Mouse (Mus musculus): ENCODE data around the gene Cdh23. TPM values are rescaled to one million over a fixed set of nuclear protein-coding genes. Genes with fewer than 3 reads are reported as not detected.
"Not testable (repeated sequence)": the region's sequence is repeated elsewhere in the genome, so short reads cannot be mapped to it uniquely, and the experiment has no call there.

The Cdh23 gene
- polyA plus RNA-seq, 1 experiment from 2014 or later, result 2.0 TPM

DNA sequence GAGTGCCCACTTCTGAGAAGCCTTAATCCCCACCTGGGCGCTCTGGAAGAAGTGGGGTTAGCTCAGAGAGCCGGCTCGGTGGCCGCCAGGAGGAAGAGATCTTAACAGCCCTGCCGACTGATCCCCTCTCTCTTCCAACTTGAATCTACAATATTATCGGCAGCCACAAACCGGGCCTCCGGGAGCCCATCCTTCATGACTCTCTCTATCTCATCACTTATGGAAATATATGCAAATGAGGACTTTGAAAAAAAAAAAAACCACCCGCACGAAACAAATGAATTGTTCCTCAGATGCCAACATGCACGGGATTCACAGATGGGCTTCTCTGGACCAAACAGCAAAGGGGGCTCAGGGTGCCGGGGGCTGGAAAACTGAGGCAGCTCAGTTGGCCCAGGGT is 25.4 kb upstream of the Cdh23 start:
- H3K36me3 ChIP-seq (ENCODE audit: control insufficient read depth, insufficient read depth, low read length), result no peaks in the 10 kb centered on the region
- no peak; the same call in 1 of the 2 replicates for ATAC-seq
- DNase-seq (ENCODE audit: low spot score), result peak; percentile 53
- WGBS, result 15% methylated on average over 12 of the region's 12 CpGs
- no peak overlapping the region for H3K9ac ChIP-seq (ENCODE audit: low read length)
- H3K9me3 ChIP-seq (replicated peaks; ENCODE audit: control insufficient read depth, low read length), result no peaks in the 10 kb centered on the region
- H3K27ac ChIP-seq (ENCODE audit: low read depth, low read length), result no peak overlapping the region
- H3K4me1 ChIP-seq (ENCODE audit: control insufficient read depth, insufficient read depth, low read length), result peaks cover 7% of the 10 kb centered on the region; the same call in 1 of the 2 replicates
- no peak overlapping the region for H3K4me2 ChIP-seq (ENCODE audit: low read length)
- no peak overlapping the region for H3K4me3 ChIP-seq (ENCODE audit: low read depth, low read length)
- no peaks in the 10 kb centered on the region for H3K27me3 ChIP-seq (replicated peaks; ENCODE audit: control insufficient read depth, insufficient read depth, low read length)

- Histone ChIP-seq H3K27ac (ENCODE audit: low read depth, low read length) (no peak overlapping the region), H3K4me2 (ENCODE audit: low read length) (no peak overlapping the region), H3K4me1 (ENCODE audit: control insufficient read depth, insufficient read depth, low read length) (peaks cover 7% of the 10 kb centered on the region; the same call in 1 of the 2 replicates), H3K36me3 (ENCODE audit: control insufficient read depth, insufficient read depth, low read length) (peaks cover 9% of the 10 kb centered on the region), H3K4me3 (ENCODE audit: low read depth, low read length) (no peak overlapping the region), H3K27me3 (replicated peaks; ENCODE audit: control insufficient read depth, insufficient read depth, low read length) (no peaks in the 10 kb centered on the region), H3K9ac (ENCODE audit: low read length) (no peak overlapping the region), H3K9me3 (replicated peaks; ENCODE audit: control insufficient read depth, low read length) (no peaks in the 10 kb centered on the region)
- DNase-seq (ENCODE audit: low spot score) (no peak), ATAC-seq (no peak)
- WGBS, result 83% methylated on average over 5 of the region's 5 CpGs
Measured at GRCm38 (mm10) chr10:60720461-60720860, 24.2 kb upstream of the Cdh23 start.

- Histone ChIP-seq H3K36me3 (ENCODE audit: control insufficient read depth, insufficient read depth, low read length) (peaks cover 15% of the 10 kb centered on the region), H3K4me3 (ENCODE audit: low read depth, low read length) (no peak overlapping the region), H3K4me2 (ENCODE audit: low read length) (no peak overlapping the region), H3K4me1 (ENCODE audit: control insufficient read depth, insufficient read depth, low read length) (peaks cover 7% of the 10 kb centered on the region; the same call in 1 of the 2 replicates), H3K9ac (ENCODE audit: low read length) (no peak overlapping the region), H3K27ac (ENCODE audit: low read depth, low read length) (no peak overlapping the region), H3K9me3 (replicated peaks; ENCODE audit: control insufficient read depth, low read length) (no peaks in the 10 kb centered on the region; the same call in 1 of the 2 replicates), H3K27me3 (replicated peaks; ENCODE audit: control insufficient read depth, insufficient read depth, low read length) (no peaks in the 10 kb centered on the region)
- WGBS, result 90% methylated on average over 2 of the region's 2 CpGs
- DNase-seq (ENCODE audit: low spot score) (no peak), ATAC-seq (no peak)
Measured at GRCm38 (mm10) chr10:60718491-60718890, 22.2 kb upstream of the Cdh23 start.

GRCm38 (mm10) chr10:60716449-60716848 is 20.2 kb upstream of the Cdh23 start:
- 90% methylated on average over 3 of the region's 3 CpGs for WGBS
- no peak for DNase-seq (ENCODE audit: low spot score)
- Histone ChIP-seq H3K27me3 (replicated peaks; ENCODE audit: control insufficient read depth, insufficient read depth, low read length) (no peaks in the 10 kb centered on the region), H3K9ac (ENCODE audit: low read length) (no peak overlapping the region), H3K9me3 (replicated peaks; ENCODE audit: control insufficient read depth, low read length) (no peaks in the 10 kb centered on the region; the same call in 1 of the 2 replicates), H3K27ac (ENCODE audit: low read depth, low read length) (no peak overlapping the region), H3K36me3 (ENCODE audit: control insufficient read depth, insufficient read depth, low read length) (peaks cover 15% of the 10 kb centered on the region), H3K4me2 (ENCODE audit: low read length) (no peak overlapping the region), H3K4me3 (ENCODE audit: low read depth, low read length) (no peak overlapping the region), H3K4me1 (ENCODE audit: control insufficient read depth, insufficient read depth, low read length) (peaks cover 5% of the 10 kb centered on the region; the same call in 1 of the 2 replicates)
- ATAC-seq, result no peak

GRCm38 (mm10) chr10:60712299-60712698 is 16.0 kb upstream of the Cdh23 start:
- not testable (repeated sequence) for H3K27me3 ChIP-seq (replicated peaks; ENCODE audit: control insufficient read depth, insufficient read depth, low read length); H3K4me3 ChIP-seq (ENCODE audit: low read depth, low read length); H3K9ac ChIP-seq (ENCODE audit: low read length); H3K4me2 ChIP-seq (ENCODE audit: low read length); ATAC-seq; H3K4me1 ChIP-seq (ENCODE audit: control insufficient read depth, insufficient read depth, low read length); H3K9me3 ChIP-seq (replicated peaks; ENCODE audit: control insufficient read depth, low read length); H3K27ac ChIP-seq (ENCODE audit: low read depth, low read length); DNase-seq (ENCODE audit: low spot score)
- H3K36me3 ChIP-seq (ENCODE audit: control insufficient read depth, insufficient read depth, low read length), result peaks cover 15% of the 10 kb centered on the region
- 64% methylated on average over 8 of the region's 8 CpGs for WGBS

- Histone ChIP-seq H3K27me3 (replicated peaks; ENCODE audit: control insufficient read depth, insufficient read depth, low read length) (no peaks in the 10 kb centered on the region), H3K9me3 (replicated peaks; ENCODE audit: control insufficient read depth, low read length) (no peaks in the 10 kb centered on the region), H3K27ac (ENCODE audit: low read depth, low read length) (no peak overlapping the region), H3K9ac (ENCODE audit: low read length) (no peak overlapping the region), H3K4me1 (ENCODE audit: control insufficient read depth, insufficient read depth, low read length) (no peaks in the 10 kb centered on the region), H3K4me3 (ENCODE audit: low read depth, low read length) (no peak overlapping the region), H3K36me3 (ENCODE audit: control insufficient read depth, insufficient read depth, low read length) (no peaks in the 10 kb centered on the region; the same call in 1 of the 2 replicates), H3K4me2 (ENCODE audit: low read length) (no peak overlapping the region)
- WGBS, result 86% methylated on average over 5 of the region's 5 CpGs
- no peak for ATAC-seq
- no peak for DNase-seq (ENCODE audit: low spot score)
Measured at GRCm38 (mm10) chr10:60708837-60709236, 12.5 kb upstream of the Cdh23 start.

DNA sequence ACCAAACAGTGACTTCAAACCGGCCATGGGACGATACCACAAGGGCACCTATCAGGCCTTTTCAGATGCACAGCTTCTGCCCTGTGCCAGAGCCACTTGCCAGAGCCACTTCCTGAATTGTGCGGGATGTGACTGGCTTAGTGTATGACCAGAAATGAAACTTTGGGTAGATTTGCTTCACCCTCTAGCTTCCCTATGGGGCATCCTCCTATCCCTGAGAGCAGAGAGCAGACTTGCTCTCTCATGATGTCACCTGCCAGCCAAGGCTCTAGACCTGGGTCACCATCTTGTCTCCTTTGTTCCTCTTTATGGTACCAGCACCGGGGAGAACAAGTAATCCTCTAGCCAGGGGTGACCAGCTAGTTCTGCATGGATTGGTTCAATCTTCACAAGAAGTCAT is 10.0 kb upstream of the Cdh23 start:
- Histone ChIP-seq H3K9me3 (replicated peaks; ENCODE audit: control insufficient read depth, low read length) (no peaks in the 10 kb centered on the region), H3K4me1 (ENCODE audit: control insufficient read depth, insufficient read depth, low read length) (no peaks in the 10 kb centered on the region), H3K4me2 (ENCODE audit: low read length) (no peak overlapping the region), H3K27ac (ENCODE audit: low read depth, low read length) (no peak overlapping the region), H3K27me3 (replicated peaks; ENCODE audit: control insufficient read depth, insufficient read depth, low read length) (no peaks in the 10 kb centered on the region), H3K36me3 (ENCODE audit: control insufficient read depth, insufficient read depth, low read length) (no peaks in the 10 kb centered on the region), H3K4me3 (ENCODE audit: low read depth, low read length) (no peak overlapping the region), H3K9ac (ENCODE audit: low read length) (no peak overlapping the region)
- ATAC-seq (no peak), DNase-seq (ENCODE audit: low spot score) (no peak)
- 88% methylated on average over 4 of the region's 4 CpGs for WGBS

DNA sequence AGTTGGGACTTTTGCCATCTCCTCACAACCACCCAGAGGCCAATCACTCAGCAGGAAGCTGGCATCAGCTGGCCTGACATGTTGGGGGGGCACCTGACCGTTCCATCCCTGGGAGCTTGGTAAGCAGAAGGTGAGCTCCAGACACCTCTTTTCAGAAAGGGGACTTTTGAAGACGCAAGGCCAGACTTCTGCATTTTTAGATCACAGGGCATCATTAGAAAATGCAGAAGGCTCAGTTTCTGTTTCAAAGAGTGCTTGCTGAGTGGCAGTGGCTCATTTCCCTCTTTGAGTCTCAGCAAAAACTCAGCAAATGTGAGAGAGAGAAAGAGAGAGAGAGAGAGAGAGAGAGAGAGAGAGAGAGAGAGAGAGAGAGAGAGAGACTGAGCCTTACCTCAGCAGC is 8.8 kb upstream of the Cdh23 start:
- no peaks in the 10 kb centered on the region for H3K27me3 ChIP-seq (replicated peaks; ENCODE audit: control insufficient read depth, insufficient read depth, low read length)
- no peaks in the 10 kb centered on the region for H3K36me3 ChIP-seq (ENCODE audit: control insufficient read depth, insufficient read depth, low read length)
- ATAC-seq, result no peak
- WGBS, result 62% methylated on average over 2 of the region's 2 CpGs
- H3K9me3 ChIP-seq (replicated peaks; ENCODE audit: control insufficient read depth, low read length), result no peaks in the 10 kb centered on the region
- H3K4me2 ChIP-seq (ENCODE audit: low read length), result no peak overlapping the region
- H3K27ac ChIP-seq (ENCODE audit: low read depth, low read length), result no peak overlapping the region
- no peak overlapping the region for H3K9ac ChIP-seq (ENCODE audit: low read length)
- no peak overlapping the region for H3K4me3 ChIP-seq (ENCODE audit: low read depth, low read length)
- no peak for DNase-seq (ENCODE audit: low spot score)
- no peaks in the 10 kb centered on the region for H3K4me1 ChIP-seq (ENCODE audit: control insufficient read depth, insufficient read depth, low read length)

- H3K27me3 ChIP-seq (replicated peaks; ENCODE audit: control insufficient read depth, insufficient read depth, low read length), result no peaks in the 10 kb centered on the region
- no peaks in the 10 kb centered on the region for H3K36me3 ChIP-seq (ENCODE audit: control insufficient read depth, insufficient read depth, low read length)
- no peak overlapping the region for H3K4me2 ChIP-seq (ENCODE audit: low read length)
- ATAC-seq (no peak), DNase-seq (ENCODE audit: low spot score) (no peak)
- no peak overlapping the region for H3K4me3 ChIP-seq (ENCODE audit: low read depth, low read length)
- WGBS, result 91% methylated on average over 6 of the region's 6 CpGs
- no peaks in the 10 kb centered on the region for H3K9me3 ChIP-seq (replicated peaks; ENCODE audit: control insufficient read depth, low read length)
- no peak overlapping the region for H3K27ac ChIP-seq (ENCODE audit: low read depth, low read length)
- H3K4me1 ChIP-seq (ENCODE audit: control insufficient read depth, insufficient read depth, low read length), result no peaks in the 10 kb centered on the region
- no peak overlapping the region for H3K9ac ChIP-seq (ENCODE audit: low read length)
Measured at GRCm38 (mm10) chr10:60697775-60698174, 1.5 kb upstream of the Cdh23 start.
